Mouse (Mus musculus) spleen, postnatal 4 days (tissue): Measurements from ENCODE around the gene Hamp2.
A peak's percentile ranks its signal among the peaks of the same experiment; 100 is the strongest.

Experiments
- DNase-seq, 2 experiments: peaks; one replicate each; pipeline ENCODE4 v3.0.0; 2022; ENCODE audit warnings: low spot score in 2 of 2

Gene Hamp2

GRCm38 (mm10) chr7:30891746-30892145 lies 32.7 kb downstream of the Hamp2 start:
- no peak for DNase-seq

GRCm38 (mm10) chr7:30890681-30891080 lies 33.8 kb downstream of the Hamp2 start:
- DNase-seq = no peak

GRCm38 (mm10) chr7:30888786-30889185 lies 35.7 kb downstream of the Hamp2 start:
- DNase-seq = no peak

GRCm38 (mm10) chr7:30887568-30888188 lies 36.8 kb downstream of the Hamp2 start:
- peak in 1 of 2 experiments; percentile 55 for DNase-seq

GRCm38 (mm10) chr7:30886852-30887251 lies 37.6 kb downstream of the Hamp2 start:
- no peak for DNase-seq

- no peak for DNase-seq
These were observed 40.4 kb downstream of the Hamp2 start for GRCm38 (mm10) chr7:30884047-30884446.

- DNase-seq = no peak
These were observed 43.1 kb downstream of the Hamp2 start for GRCm38 (mm10) chr7:30881367-30881766.

- DNase-seq = peak in 1 of 2 experiments; percentile 59
These were observed 44.3 kb downstream of the Hamp2 start, which contains the start of gene Cd22 for GRCm38 (mm10) chr7:30880176-30880575. Cd22 (minus strand) TSS chr7:30880342.

- no peak for DNase-seq
These were observed 45.5 kb downstream of the Hamp2 start for GRCm38 (mm10) chr7:30878950-30879349.

- peak; percentile 70 to 88 for DNase-seq
These were observed 51.4 kb downstream of the Hamp2 start for GRCm38 (mm10) chr7:30873083-30873482.
